Mouse (Mus musculus) liver, adult 2 months (tissue): Measurements from ENCODE around the gene Prl2c5.
A peak's percentile ranks its signal among the peaks of the same experiment; 100 is the strongest.
"Not testable (repeated sequence)": the region's sequence is repeated elsewhere in the genome, so short reads cannot be mapped to it uniquely, and the experiment has no call there.

Experiments
- CTCF ChIP-seq: fragments of 200-500 bp; IDR thresholded peaks from 2 replicates; pipeline ENCODE4 v1.5.1; 2011; ENCODE audit warnings: low read depth, low read length, control low read depth
- POLR2A ChIP-seq: fragments of 200-500 bp; IDR thresholded peaks from 2 replicates; pipeline ENCODE4 v1.6.1; 2011; ENCODE audit warnings: low read length, control low read depth; ENCODE audit not compliant: insufficient read depth; ENCODE audit errors: extremely low read depth

- TF ChIP-seq CTCF, result 0 out of 2 replicates have a peak, but pooled peaks have one; percentile 25
- TF ChIP-seq POLR2A, result not testable (repeated sequence)
Measured at GRCm38 (mm10) chr13:13237456-13237855, 54.9 kb downstream of the Prl2c5 start.
